8 mouse cellular contexts compared by ENCODE assay signal in genomic region chr5:137115866-137116847, GRCm38 (mm10). TPM values are rescaled to one million over a fixed set of nuclear protein-coding genes. Genes with fewer than 3 reads are reported as not detected.
DNase-seq lines count a peak whose midpoint lies in the region; ATAC-seq and TF ChIP-seq lines count a peak whose summit lies in the region.

Gene Trim56 (minus strand): TSS chr5:137116209.

- peak within 1 kb of the TSS; percentile 65 for H3K27ac ChIP-seq in embryonic facial prominence, embryonic 15.5 days (replicated peaks)
- H3K27ac ChIP-seq in heart, embryonic 14.5 days (replicated peaks in 1 of 2; ENCODE audit: control insufficient read depth in 1 of 2, insufficient read depth in 1 of 2, low read depth in 2 of 2, low read length in 2 of 2): peak within 1 kb of the TSS; percentile 40 to 77
- H3K27ac ChIP-seq in kidney, postnatal 0 days: peak within 1 kb of the TSS; percentile 69

- no peak for TF ChIP-seq CTCF in kidney, postnatal 0 days (IDR thresholded peaks at IDR 0.05; ENCODE audit: low read depth)

- peaks cover 16% of the 10 kb centered on the region for H3K4me1 ChIP-seq in embryonic facial prominence, embryonic 15.5 days
- H3K4me1 ChIP-seq in heart, embryonic 14.5 days (ENCODE audit: control insufficient read depth in 2 of 2, insufficient read depth in 2 of 2, low read length in 2 of 2): peaks cover 12 to 14% of the 10 kb centered on the region in 2 experiments; a peak in 3 of 4 replicates
- no peaks in the 10 kb centered on the region for H3K4me1 ChIP-seq in kidney, postnatal 0 days (replicated peaks; ENCODE audit: insufficient read depth, low read length)

- ATAC-seq in embryonic facial prominence, embryonic 15.5 days (ENCODE audit: insufficient number of reproducible peaks, low FRiP score, low TSS enrichment, low read depth): peak; percentile 59
- peak; percentile 73 for ATAC-seq in heart, embryonic 14.5 days (ENCODE audit: insufficient number of reproducible peaks, insufficient read depth, low FRiP score, low read depth)
- ATAC-seq in kidney, postnatal 0 days (replicated peaks; ENCODE audit: low FRiP score, low read depth): peak; percentile 80

- peak within 1 kb of the TSS; percentile 61 for H3K4me3 ChIP-seq in embryonic facial prominence, embryonic 15.5 days (replicated peaks)
- H3K4me3 ChIP-seq in heart, embryonic 14.5 days (ENCODE audit: control insufficient read depth in 1 of 2, insufficient read depth in 1 of 2, low read depth in 1 of 2, low read length in 2 of 2): peak within 1 kb of the TSS; percentile 61 to 77
- peak within 1 kb of the TSS; percentile 65 for H3K4me3 ChIP-seq in kidney, postnatal 0 days (replicated peaks; ENCODE audit: low read depth, low read length)

- H3K27me3 ChIP-seq in embryonic facial prominence, embryonic 15.5 days: no peaks in the 10 kb centered on the region
- H3K27me3 ChIP-seq in heart, embryonic 14.5 days (ENCODE audit: control insufficient read depth, insufficient read depth, low read length): no peaks in the 10 kb centered on the region
- H3K27me3 ChIP-seq in kidney, postnatal 0 days (ENCODE audit: insufficient read depth, low read length): no peaks in the 10 kb centered on the region

- H3K36me3 ChIP-seq in embryonic facial prominence, embryonic 15.5 days: peaks cover 23% of the 10 kb centered on the region
- H3K36me3 ChIP-seq in heart, embryonic 14.5 days (ENCODE audit: control insufficient read depth, insufficient read depth, low read length): peaks cover 23% of the 10 kb centered on the region
- H3K36me3 ChIP-seq in kidney, postnatal 0 days (ENCODE audit: insufficient read depth, low read length): peaks cover 21% of the 10 kb centered on the region

- 7% methylated on average over 29 of the region's 29 CpGs for WGBS in embryonic facial prominence, embryonic 15.5 days
- WGBS in heart, embryonic 14.5 days: 4% methylated on average over 29 of the region's 29 CpGs
- 7% methylated on average over 29 of the region's 29 CpGs for WGBS in kidney, postnatal 0 days

- peak; percentile 75 to 78 for DNase-seq in urinary bladder, adult 18-20 months (ENCODE audit: low spot score in 2 of 2)
- DNase-seq in urinary bladder, postnatal 10 days (ENCODE audit: low spot score): no peak
- peak; percentile 91 for DNase-seq in kidney, postnatal 0 days (ENCODE audit: low spot score)
- DNase-seq in lung, postnatal 36 days: peak; percentile 93
- DNase-seq in ovary, postnatal 36 days (ENCODE audit: low spot score): peak; percentile 74
- peak; percentile 70 to 76 for DNase-seq in urinary bladder, postnatal 4 days (ENCODE audit: low spot score in 2 of 2)

- H3K9me3 ChIP-seq in embryonic facial prominence, embryonic 15.5 days (replicated peaks): no peaks in the 10 kb centered on the region
- no peaks in the 10 kb centered on the region for H3K9me3 ChIP-seq in heart, embryonic 14.5 days (ENCODE audit: control insufficient read depth, low read length)
- no peaks in the 10 kb centered on the region for H3K9me3 ChIP-seq in kidney, postnatal 0 days (replicated peaks; ENCODE audit: low read length)

- H3K9ac ChIP-seq in embryonic facial prominence, embryonic 15.5 days: peak within 1 kb of the TSS; percentile 33
- peak within 1 kb of the TSS; percentile 87 for H3K9ac ChIP-seq in heart, embryonic 14.5 days (ENCODE audit: low read length)
- peak within 1 kb of the TSS; percentile 63 for H3K9ac ChIP-seq in kidney, postnatal 0 days (ENCODE audit: low read depth, low read length)

- peak within 1 kb of the TSS; percentile 59 for H3K4me2 ChIP-seq in embryonic facial prominence, embryonic 15.5 days (replicated peaks)
- peak within 1 kb of the TSS; percentile 89 for H3K4me2 ChIP-seq in heart, embryonic 14.5 days (ENCODE audit: low read length)
- H3K4me2 ChIP-seq in kidney, postnatal 0 days (ENCODE audit: low read length): peak within 1 kb of the TSS; percentile 73

RNA-seq across cellular contexts. Expression of gene Trim56, which starts in this region (rescaled TPM):
- 7.8 and 8.5 TPM in 2 replicates for polyA plus RNA-seq in embryonic facial prominence, embryonic 15.5 days (2015; fragmentation: Nextera tagmentation; extraction: Ambion mirVana)
- 8.1 and 8.4 TPM in 2 replicates for polyA plus RNA-seq in heart, embryonic 14.5 days (2014; fragmentation: Nextera tagmentation; extraction: Ambion mirVana)
- 7.9 and 9.2 TPM in 2 replicates for polyA plus RNA-seq in kidney, postnatal 0 days (2015; fragmentation: Nextera tagmentation; extraction: Ambion mirVana)

Comparison
In these comparisons a context has a peak if more than half of its experiments do, and no peak if none do; other contexts are left out.
1. H3K9ac ChIP-seq: peak in every context shown above with its lines; median percentile 87 in heart, embryonic 14.5 days; 63 in kidney, postnatal 0 days; 33 in embryonic facial prominence, embryonic 15.5 days.